Mouse (Mus musculus) cortical plate, adult 2 months (tissue): ENCODE results near the gene Stxbp5l.

Experiments used
- CTCF ChIP-seq: fragments of 200-500 bp; IDR thresholded peaks from 2 replicates; pipeline ENCODE4 v1.5.1; 2011; ENCODE audit warnings: mild to moderate bottlenecking, control low read depth, low read length; ENCODE audit not compliant: insufficient read depth; ENCODE audit errors: extremely low read depth
- POLR2A ChIP-seq: fragments of 200-500 bp; IDR thresholded peaks from 2 replicates; pipeline ENCODE4 v1.6.1; 2011; ENCODE audit warnings: mild to moderate bottlenecking, low read length, control low read depth; ENCODE audit not compliant: insufficient read depth; ENCODE audit errors: extremely low read depth

- TF ChIP-seq POLR2A (no peak), CTCF (no peak)
Observed at GRCm38 (mm10) chr16:37367426-37367825, 17.3 kb downstream of the Stxbp5l start.
